Comparison of ENCODE assay signal across 11 mouse cellular contexts in the genomic region with DNA sequence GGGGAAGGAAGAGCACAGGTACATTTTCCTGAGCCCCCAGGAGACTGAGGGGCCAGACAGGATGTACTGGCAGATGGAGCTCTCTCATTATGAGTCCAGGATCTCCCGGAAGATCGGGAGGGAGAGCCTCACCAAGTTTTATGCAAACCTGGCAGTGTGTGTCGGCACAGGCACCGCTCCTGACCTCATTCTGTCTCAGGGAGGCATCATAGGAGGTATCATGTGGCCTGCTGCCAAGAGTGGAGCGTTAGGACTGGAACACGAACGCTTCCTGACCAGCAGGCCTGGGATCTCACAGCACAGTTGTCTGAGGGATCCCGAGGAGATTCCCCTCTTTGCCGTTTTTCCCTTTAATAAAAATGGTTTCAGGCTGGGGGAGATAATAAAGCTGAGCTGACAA. TPM values are rescaled to one million over a fixed set of nuclear protein-coding genes. Genes with fewer than 3 reads are reported as not detected.
A peak's percentile ranks its signal among the peaks of the same experiment; 100 is the strongest.
DNase-seq lines count a peak whose midpoint lies in the region; ATAC-seq lines count a peak whose summit lies in the region.
"Had no signal": no experiment of that assay in that cellular context is flagged by ENCODE, and none has a peak within 500 bp of the region (broad histone marks: within the 10 kb centered on the region; RNA-seq: fewer than 3 reads in every experiment).

No protein-coding gene starts in this region.

- no peaks in the 10 kb centered on the region; the same call in 1 of the 2 replicates for H3K4me1 ChIP-seq in intestine, embryonic 16.5 days (ENCODE audit: control insufficient read depth, insufficient read depth, low read length)
- H3K4me1 ChIP-seq: embryonic facial prominence, embryonic 15.5 days; limb, embryonic 15.5 days; stomach, embryonic 15.5 days had no signal

- H3K9ac ChIP-seq in intestine, embryonic 16.5 days (ENCODE audit: low read depth, low read length), result no peak overlapping the region
- H3K9ac ChIP-seq: embryonic facial prominence, embryonic 15.5 days; limb, embryonic 15.5 days; stomach, embryonic 15.5 days had no signal

- 55% methylated on average over 9 of the region's 9 CpGs for WGBS in intestine, embryonic 16.5 days

- DNase-seq in heart, adult 11 months, result peak; percentile 92
- no peak for DNase-seq in heart, postnatal 25 days (ENCODE audit: low spot score)
- DNase-seq in urinary bladder, postnatal 14 days (ENCODE audit: low spot score), result peak; percentile 35
- no peak for DNase-seq in urinary bladder, postnatal 4 days (ENCODE audit: low spot score in 2 of 2)
- DNase-seq in kidney, adult 9 months, result peak; percentile 77
- DNase-seq in layer of hippocampus, adult 11-12 months (ENCODE audit: low spot score), result no peak
- DNase-seq in urinary bladder, adult 2 months (ENCODE audit: low spot score), result no peak

- ATAC-seq in intestine, embryonic 16.5 days, result no peak

- no peak overlapping the region for H3K4me2 ChIP-seq in intestine, embryonic 16.5 days (ENCODE audit: low read depth, low read length)
- H3K4me2 ChIP-seq: embryonic facial prominence, embryonic 15.5 days; limb, embryonic 15.5 days; stomach, embryonic 15.5 days had no signal

- no peaks in the 10 kb centered on the region for H3K36me3 ChIP-seq in intestine, embryonic 16.5 days (ENCODE audit: control insufficient read depth, insufficient read depth, low read length)
- H3K36me3 ChIP-seq: embryonic facial prominence, embryonic 15.5 days; limb, embryonic 15.5 days; stomach, embryonic 15.5 days had no signal

- no peak overlapping the region for H3K4me3 ChIP-seq in intestine, embryonic 16.5 days (ENCODE audit: low read length)
- H3K4me3 ChIP-seq: embryonic facial prominence, embryonic 15.5 days; limb, embryonic 15.5 days; stomach, embryonic 15.5 days had no signal

- intact Hi-C loops in heart, postnatal 25 days (cut with DNase I), result no loop called here

- H3K9me3 ChIP-seq in intestine, embryonic 16.5 days (ENCODE audit: control insufficient read depth, low read length), result no peaks in the 10 kb centered on the region
- H3K9me3 ChIP-seq: embryonic facial prominence, embryonic 15.5 days; limb, embryonic 15.5 days; stomach, embryonic 15.5 days had no signal

- H3K27ac ChIP-seq in intestine, embryonic 16.5 days (ENCODE audit: low read length), result no peak overlapping the region
- H3K27ac ChIP-seq: embryonic facial prominence, embryonic 15.5 days; limb, embryonic 15.5 days; stomach, embryonic 15.5 days had no signal

- no peaks in the 10 kb centered on the region for H3K27me3 ChIP-seq in intestine, embryonic 16.5 days (replicated peaks; ENCODE audit: control insufficient read depth, insufficient read depth, low read length)
- H3K27me3 ChIP-seq: embryonic facial prominence, embryonic 15.5 days; limb, embryonic 15.5 days; stomach, embryonic 15.5 days had no signal

RNA-seq across cellular contexts. Expression of a gene that starts 31.6 kb away (rescaled TPM):
- total RNA-seq in heart, postnatal 25 days (2021), result 1 to 10 TPM; 7.7 to 8.8 TPM
- 1.2 and 2.4 TPM in 2 replicates for polyA plus RNA-seq in urinary bladder, adult 2 months (2012; rRNA removed)
- polyA plus RNA-seq in intestine, embryonic 16.5 days (2015; fragmentation: Nextera tagmentation; extraction: Ambion mirVana), result 26.6 and 33.9 TPM in 2 replicates

RNA-seq across cellular contexts. Expression of a gene that starts 31.8 kb away (rescaled TPM):
- 1 to 10 TPM; 1.3 to 1.9 TPM for total RNA-seq in heart, postnatal 25 days (2021)
- polyA plus RNA-seq in urinary bladder, adult 2 months (2012; rRNA removed), result 6.7 and 7.0 TPM in 2 replicates
- polyA plus RNA-seq in intestine, embryonic 16.5 days (2015; fragmentation: Nextera tagmentation; extraction: Ambion mirVana), result 3.1 and 4.6 TPM in 2 replicates

Comparison
In these comparisons a context has a peak if more than half of its experiments do, and no peak if none do; other contexts are left out.
1. DNase-seq: peak in heart, adult 11 months (single experiment), urinary bladder, postnatal 14 days (single experiment) and kidney, adult 9 months (single experiment); none in heart, postnatal 25 days (single experiment), urinary bladder, postnatal 4 days (0 of 2), layer of hippocampus, adult 11-12 months (single experiment) and urinary bladder, adult 2 months (single experiment).